Mouse (Mus musculus) megakaryocyte, adult 5-6 weeks (primary cell): Measurements from ENCODE around the gene Srebf2. TPM values are rescaled to one million over a fixed set of nuclear protein-coding genes. Genes with fewer than 3 reads are reported as not detected.

Experiments
- total RNA-seq, 2 experiments: library from RNA; stranded (forward) in 1 of 2; stranded (reverse) in 1 of 2; fragments of 153-499, 151-499 nt in 1 of 2; fragments of 221-1000, 200-1000 nt in 1 of 2; gene quantifications; 2 replicates each; pipeline versions ENCODE4 v1.2.3 to v1.2.4; 2015 to 2017

Gene Srebf2
- total RNA-seq, 2 experiments from 2014 or later = 39.0 to 39.8 TPM

Other genes with a start within 250 kb of the Srebf2 start
- gene Polr3h, start 220.9 kb upstream of the Srebf2 start, total RNA-seq (2015) = 2.7 and 3.9 TPM in 2 replicates
- gene Polr3h, start 220.9 kb upstream of the Srebf2 start, total RNA-seq (2017) = 5.5 and 7.8 TPM in 2 replicates
- not detected in 2 replicates for gene Csdc2, start 210.4 kb upstream of the Srebf2 start, total RNA-seq (2015)
- not detected in 2 replicates for gene Csdc2, start 210.4 kb upstream of the Srebf2 start, total RNA-seq (2017)
- gene Pmm1, start 186.3 kb upstream of the Srebf2 start, total RNA-seq (2015) = 10.4 and 10.5 TPM in 2 replicates
- gene Pmm1, start 186.3 kb upstream of the Srebf2 start, total RNA-seq (2017) = 5.6 and 5.7 TPM in 2 replicates
- not detected in 2 replicates for gene 1700029P11Rik, start 166.6 kb upstream of the Srebf2 start, total RNA-seq (2015)
- gene 1700029P11Rik, start 166.6 kb upstream of the Srebf2 start, total RNA-seq (2017) = not detected in 2 replicates
- 28.8 and 36.2 TPM in 2 replicates for gene Xrcc6, start 159.3 kb upstream of the Srebf2 start, total RNA-seq (2015)
- gene Xrcc6, start 159.3 kb upstream of the Srebf2 start, total RNA-seq (2017) = 82.5 and 83.2 TPM in 2 replicates
- 19.1 and 26.3 TPM in 2 replicates for gene Desi1, start 113.3 kb upstream of the Srebf2 start, total RNA-seq (2015)
- 2.6 and 3.9 TPM in 2 replicates for gene Desi1, start 113.3 kb upstream of the Srebf2 start, total RNA-seq (2017)
- 104 and 106 TPM in 2 replicates for gene Snu13, start 99.6 kb upstream of the Srebf2 start, total RNA-seq (2015)
- gene Snu13, start 99.6 kb upstream of the Srebf2 start, total RNA-seq (2017) = 79.1 and 80.3 TPM in 2 replicates
- gene 4930407I10Rik, start 88.0 kb upstream of the Srebf2 start, total RNA-seq (2015) = not detected in 2 replicates
- not detected in 2 replicates for gene 4930407I10Rik, start 88.0 kb upstream of the Srebf2 start, total RNA-seq (2017)
- not detected in 2 replicates for gene Mei1, start 77.2 kb upstream of the Srebf2 start, total RNA-seq (2015)
- not detected in 2 replicates for gene Mei1, start 77.2 kb upstream of the Srebf2 start, total RNA-seq (2017)
- gene Ccdc134, start 19.3 kb upstream of the Srebf2 start, total RNA-seq (2015) = 7.8 and 8.8 TPM in 2 replicates
- 22.6 and 23.5 TPM in 2 replicates for gene Ccdc134, start 19.3 kb upstream of the Srebf2 start, total RNA-seq (2017)
- gene Shisa8, start 65.6 kb downstream of the Srebf2 start, total RNA-seq (2015) = 0.14 TPM in 1 of 2 replicates, not detected in the other
- not detected in 2 replicates for gene Shisa8, start 65.6 kb downstream of the Srebf2 start, total RNA-seq (2017)
- 1.8 and 2.7 TPM in 2 replicates for gene Tnfrsf13c, start 77.2 kb downstream of the Srebf2 start, total RNA-seq (2015)
- gene Tnfrsf13c, start 77.2 kb downstream of the Srebf2 start, total RNA-seq (2017) = 1.0 and 1.5 TPM in 2 replicates
- gene Cenpm, start 97.6 kb downstream of the Srebf2 start, total RNA-seq (2015) = 20.3 and 32.9 TPM in 2 replicates
- gene Cenpm, start 97.6 kb downstream of the Srebf2 start, total RNA-seq (2017) = 10.0 and 19.5 TPM in 2 replicates
- not detected in 2 replicates for gene 1500009C09Rik, start 105.2 kb downstream of the Srebf2 start, total RNA-seq (2015)
- not detected in 2 replicates for gene 1500009C09Rik, start 105.2 kb downstream of the Srebf2 start, total RNA-seq (2017)
- gene Sept3, start 127.7 kb downstream of the Srebf2 start, total RNA-seq (2015) = 0.11 TPM in 1 of 2 replicates, not detected in the other
- 0.08 TPM in 1 of 2 replicates, not detected in the other for gene Sept3, start 127.7 kb downstream of the Srebf2 start, total RNA-seq (2017)
- gene Wbp2nl, start 151.8 kb downstream of the Srebf2 start, total RNA-seq (2015) = 0.22 TPM in 1 of 2 replicates, not detected in the other
- not detected in 2 replicates for gene Wbp2nl, start 151.8 kb downstream of the Srebf2 start, total RNA-seq (2017)
- gene Naga, start 191.7 kb downstream of the Srebf2 start, total RNA-seq (2015) = 159 and 162 TPM in 2 replicates
- gene Naga, start 191.7 kb downstream of the Srebf2 start, total RNA-seq (2017) = 145 and 160 TPM in 2 replicates
- gene Pheta2, start 191.8 kb downstream of the Srebf2 start, total RNA-seq (2015) = 2.4 and 2.7 TPM in 2 replicates
- 3.5 and 3.7 TPM in 2 replicates for gene Pheta2, start 191.8 kb downstream of the Srebf2 start, total RNA-seq (2017)
- 226 and 229 TPM in 2 replicates for gene Smdt1, start 191.8 kb downstream of the Srebf2 start, total RNA-seq (2015)
- 123 and 170 TPM in 2 replicates for gene Smdt1, start 191.8 kb downstream of the Srebf2 start, total RNA-seq (2017)
- 254 and 294 TPM in 2 replicates for gene Ndufa6, start 207.1 kb downstream of the Srebf2 start, total RNA-seq (2015)
- gene Ndufa6, start 207.1 kb downstream of the Srebf2 start, total RNA-seq (2017) = 138 and 158 TPM in 2 replicates
- gene Cyp2d22, start 233.1 kb downstream of the Srebf2 start, total RNA-seq (2015) = 0.39 TPM in 1 of 2 replicates, not detected in the other
- gene Cyp2d22, start 233.1 kb downstream of the Srebf2 start, total RNA-seq (2017) = 0.37 TPM in 1 of 2 replicates, not detected in the other
- not detected in 2 replicates for gene Cyp2d11, start 246.8 kb downstream of the Srebf2 start, total RNA-seq (2015)
- gene Cyp2d11, start 246.8 kb downstream of the Srebf2 start, total RNA-seq (2017) = not detected in 2 replicates